Mouse (Mus musculus): Measurements from ENCODE around the gene Gsc.
"Not testable (repeated sequence)": the region's sequence is repeated elsewhere in the genome, so short reads cannot be mapped to it uniquely, and the experiment has no call there.

The Gsc gene

GRCm38 (mm10) chr12:104453002-104453401 is 20.1 kb downstream of the Gsc start:
- DNase-seq (ENCODE audit: low spot score) = no peak

- DNase-seq (ENCODE audit: low spot score) = no peak
These were observed 22.9 kb downstream of the Gsc start for GRCm38 (mm10) chr12:104450257-104450656.

- peak; percentile 60 for DNase-seq (ENCODE audit: low spot score)
These were observed 25.0 kb downstream of the Gsc start for GRCm38 (mm10) chr12:104448099-104448498.

GRCm38 (mm10) chr12:104447056-104447455 is 26.1 kb downstream of the Gsc start:
- not testable (repeated sequence) for DNase-seq (ENCODE audit: low spot score)

- DNase-seq (ENCODE audit: low spot score) = no peak
These were observed 29.4 kb downstream of the Gsc start for GRCm38 (mm10) chr12:104443716-104444115.

- peak; percentile 80 for DNase-seq (ENCODE audit: low spot score)
These were observed 32.9 kb downstream of the Gsc start for GRCm38 (mm10) chr12:104440087-104440760.

- DNase-seq (ENCODE audit: low spot score) = no peak
These were observed 39.0 kb downstream of the Gsc start for GRCm38 (mm10) chr12:104433951-104434735.

- no peak for DNase-seq (ENCODE audit: low spot score)
These were observed 39.9 kb downstream of the Gsc start for GRCm38 (mm10) chr12:104433214-104433613.

- DNase-seq (ENCODE audit: low spot score) = no peak
These were observed 41.8 kb downstream of the Gsc start for GRCm38 (mm10) chr12:104431359-104431758.

GRCm38 (mm10) chr12:104426915-104427314 is 46.2 kb downstream of the Gsc start:
- DNase-seq (ENCODE audit: low spot score) = peak; percentile 36

- no peak for DNase-seq (ENCODE audit: low spot score)
These were observed 47.5 kb downstream of the Gsc start for GRCm38 (mm10) chr12:104425591-104425990.

GRCm38 (mm10) chr12:104422615-104423392 is 50.3 kb downstream of the Gsc start:
- no peak for DNase-seq (ENCODE audit: low spot score)
